Mouse (Mus musculus) retina, postnatal 7 days (tissue): ENCODE data around the gene Mlf2.

Source experiments
- DNase-seq: peaks from one replicate; pipeline ENCODE4 v3.0.0-alpha.2; 2012; ENCODE audit warnings: low read depth, low spot score

The Mlf2 gene

DNA sequence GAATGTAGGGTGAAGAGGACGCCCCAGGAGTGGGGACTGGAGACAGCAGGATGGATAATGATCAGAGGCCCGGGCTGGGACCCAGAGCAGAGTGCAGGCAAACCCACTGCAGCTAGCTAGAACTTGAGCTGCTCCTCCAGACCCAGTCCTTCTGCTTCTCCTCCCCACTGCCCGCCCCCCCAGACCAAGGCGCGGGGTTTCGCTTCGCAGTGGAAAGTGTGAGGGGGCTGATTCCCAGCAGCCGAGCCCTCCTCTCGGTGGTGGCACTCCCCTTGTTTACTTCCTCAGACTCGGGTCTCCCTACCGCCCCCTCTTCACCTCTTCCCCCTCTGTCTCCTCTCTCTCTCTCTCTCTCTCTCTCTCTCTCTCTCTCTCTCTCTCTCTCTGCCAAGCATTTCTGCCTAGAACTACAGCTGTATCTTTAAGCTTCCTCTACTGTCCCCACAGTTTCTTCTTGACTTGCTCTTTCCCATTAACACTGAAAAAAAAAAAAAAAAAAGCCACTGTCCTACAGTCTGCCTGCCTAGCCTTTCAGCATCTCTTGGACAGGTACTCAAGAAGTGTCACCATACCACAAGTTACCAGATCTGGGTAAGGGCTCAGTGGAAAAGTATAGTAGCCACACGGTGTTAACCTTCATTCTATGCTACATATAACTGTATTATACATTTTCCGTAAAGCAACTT lies 19.5 kb upstream of the Mlf2 start, which contains the start of gene Lag3:
Gene Lag3 (minus strand): TSS at position 173 of the 686 bp plus-strand sequence.
- DNase-seq = no peak

DNA sequence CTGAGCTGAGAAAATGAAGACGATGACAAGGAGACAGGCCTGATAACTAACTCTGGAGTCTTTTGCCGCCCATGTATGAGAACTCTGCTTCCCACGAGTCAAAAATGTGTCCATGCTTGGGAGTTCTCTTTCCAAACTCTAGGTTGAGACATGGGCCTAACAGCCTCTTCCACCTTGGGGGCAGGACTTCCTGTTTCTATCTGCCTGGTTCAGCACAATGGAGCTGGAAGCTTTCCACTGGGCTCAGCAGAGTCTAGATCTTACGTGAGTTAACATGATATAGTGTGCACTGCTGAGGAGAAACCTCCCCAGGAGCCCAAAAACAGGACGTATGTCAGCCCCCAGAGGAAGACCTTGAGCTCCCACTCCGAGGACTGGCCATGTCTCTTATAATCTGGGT lies 18.0 kb upstream of the Mlf2 start:
- no peak for DNase-seq

DNA sequence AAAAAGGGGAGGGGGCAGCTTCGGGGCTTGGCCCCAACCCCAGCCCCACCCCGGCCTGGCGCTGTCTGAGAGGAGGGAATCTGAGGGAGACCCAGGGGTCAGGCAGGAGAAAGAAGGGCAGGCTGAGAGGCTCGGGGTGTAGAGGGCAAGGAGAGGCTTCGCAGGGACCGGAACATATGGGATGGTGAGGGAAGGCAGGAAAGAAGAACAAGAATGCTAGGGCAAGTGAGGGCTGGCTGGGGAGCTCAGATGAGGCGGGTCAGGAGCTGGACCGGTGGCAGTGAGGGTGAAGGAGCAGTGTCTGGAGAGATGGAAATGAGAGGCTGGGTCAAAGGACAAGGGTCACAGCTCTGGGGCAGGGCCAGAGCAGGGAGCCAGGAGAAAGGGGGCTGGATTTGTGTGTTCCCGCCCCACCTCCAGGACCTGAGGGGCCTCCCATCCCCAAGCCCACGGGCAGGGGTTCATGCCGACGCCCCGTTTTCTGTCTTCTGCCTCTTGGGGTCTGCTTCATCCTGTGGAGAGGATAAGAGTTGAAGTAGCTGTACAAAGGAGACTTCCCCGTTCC lies 17.4 kb upstream of the Mlf2 start:
- DNase-seq = no peak

DNA sequence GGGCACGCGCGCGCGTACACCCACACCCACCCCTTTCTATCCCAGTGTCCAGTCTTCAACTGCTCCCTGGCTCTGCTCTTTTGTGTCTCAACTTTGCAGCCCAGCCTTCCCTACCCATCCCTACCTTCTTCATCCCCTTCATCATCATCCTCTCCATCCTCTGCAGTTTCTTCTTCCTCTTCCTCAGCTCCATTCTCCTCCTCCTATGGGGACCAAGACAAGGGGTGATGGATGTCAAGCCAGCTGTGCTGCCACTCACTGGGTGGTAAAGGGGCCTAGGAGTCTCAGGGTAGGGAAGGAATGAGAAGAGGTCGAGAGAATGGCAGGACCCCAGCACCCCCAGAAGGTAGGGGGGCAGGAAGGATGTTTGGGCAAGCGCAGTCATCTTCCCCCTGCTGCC lies 16.7 kb upstream of the Mlf2 start:
- no peak for DNase-seq

DNA sequence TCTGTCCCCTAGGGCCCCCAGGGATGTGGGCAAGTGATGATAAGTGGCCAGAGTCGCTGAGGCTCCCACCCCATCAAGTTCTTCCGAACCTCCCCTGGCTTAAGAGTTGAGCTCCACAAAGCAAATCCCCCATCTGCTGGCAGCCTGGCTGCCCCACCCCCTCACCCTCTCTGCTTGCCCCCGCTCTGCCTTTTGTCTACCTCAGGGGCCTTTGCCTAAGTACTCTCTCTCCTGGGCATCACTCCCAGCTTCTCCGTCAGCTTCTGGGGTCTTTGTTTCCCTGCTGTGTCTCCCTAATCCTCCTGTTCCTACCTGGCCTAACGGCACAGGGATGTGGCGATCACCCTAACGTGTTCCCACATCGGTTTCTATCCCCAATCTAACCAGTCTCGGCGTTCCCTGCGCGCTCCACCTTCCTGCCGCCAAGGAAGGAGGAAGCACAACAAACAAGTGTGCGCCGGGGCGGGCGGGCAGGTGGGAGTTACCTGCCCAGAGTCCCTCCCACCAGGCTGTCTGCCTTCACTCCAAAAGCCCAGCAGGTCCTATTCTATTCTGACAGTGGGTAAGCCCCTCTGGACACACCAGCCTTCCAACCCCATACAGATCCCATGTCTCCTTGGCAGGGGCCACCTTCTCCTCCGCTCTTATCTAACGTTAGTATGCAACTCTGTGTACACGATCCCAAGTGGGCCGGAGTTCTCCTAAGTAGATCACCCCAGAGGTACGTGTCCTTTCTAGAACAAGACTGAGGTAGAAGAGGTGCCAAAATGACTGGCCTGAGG lies 15.8 kb upstream of the Mlf2 start:
- no peak for DNase-seq

DNA sequence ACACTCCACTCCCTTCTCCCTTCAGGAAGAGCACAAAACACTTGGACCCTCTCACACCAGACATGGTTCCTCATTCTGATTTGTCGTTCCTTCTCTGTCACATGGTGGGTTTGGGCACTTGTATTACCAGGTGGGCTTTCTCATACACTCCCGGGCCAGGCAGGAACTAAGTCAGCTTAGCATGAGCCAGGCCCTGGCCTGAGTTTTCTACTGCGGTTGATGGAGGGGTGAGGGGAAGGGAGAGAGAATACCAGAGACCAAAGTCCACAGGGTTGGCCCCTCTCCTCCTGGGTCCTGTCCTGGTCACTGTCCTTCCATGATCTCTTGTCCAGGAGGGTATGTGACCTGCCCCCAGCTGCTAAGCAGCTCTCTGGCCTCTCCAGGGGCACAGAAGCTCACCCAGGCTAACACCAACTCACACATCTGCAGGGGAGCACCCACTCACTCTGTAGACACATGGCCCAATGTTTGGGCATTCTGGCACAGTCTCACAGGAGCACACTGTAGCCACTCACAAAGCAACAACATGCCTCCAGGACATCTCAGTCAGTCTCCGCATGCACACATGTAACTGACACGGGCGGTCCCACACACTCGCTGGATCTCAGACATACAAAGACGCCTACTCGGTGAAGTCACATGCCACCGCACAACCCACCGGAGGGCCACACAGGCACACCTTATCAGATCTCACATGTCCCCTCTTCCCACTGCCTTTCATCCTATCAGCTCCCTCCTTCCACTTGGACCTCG lies 15.1 kb upstream of the Mlf2 start:
- no peak for DNase-seq

DNA sequence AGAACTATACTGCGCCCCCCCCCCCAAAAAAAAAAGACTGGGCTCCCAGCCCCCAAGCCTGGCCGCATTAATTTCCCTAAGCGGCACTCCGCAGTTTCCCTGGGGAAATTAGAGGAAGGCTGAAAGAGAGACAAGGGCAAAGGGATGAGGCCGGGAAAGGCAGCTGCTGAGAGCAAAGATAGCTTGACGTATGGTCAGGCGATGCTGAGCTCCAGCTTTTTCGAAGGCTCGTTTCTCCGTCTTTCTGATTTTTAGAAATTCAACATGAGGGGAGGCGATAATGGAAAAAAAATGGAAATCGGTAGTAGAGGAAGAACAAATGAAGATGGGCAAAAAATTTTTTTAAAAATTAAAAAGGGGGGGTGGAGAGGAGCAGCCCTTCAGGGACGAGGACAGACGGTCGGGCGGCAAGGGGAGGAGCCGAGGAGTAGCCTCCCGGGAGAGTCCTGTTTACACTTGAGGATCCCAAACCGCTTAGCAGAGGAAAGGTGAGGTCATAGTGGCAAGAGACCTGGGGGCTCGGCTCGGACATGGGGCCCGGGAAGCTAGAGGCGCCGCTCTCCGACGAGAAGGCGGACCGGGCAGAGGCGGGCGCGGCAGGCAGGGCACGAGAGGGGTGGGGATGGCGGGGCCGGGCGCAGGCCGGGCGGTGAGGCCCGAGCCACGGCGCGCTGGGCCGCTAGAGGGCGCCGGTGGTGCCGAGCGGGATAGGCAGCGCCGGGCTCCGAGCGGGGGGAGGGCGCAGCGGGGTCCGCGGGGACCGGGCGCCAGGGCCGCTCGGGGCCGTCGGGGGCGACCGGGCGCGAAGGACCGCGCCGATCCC lies 14.3 kb upstream of the Mlf2 start:
- DNase-seq = peak; percentile 81

DNA sequence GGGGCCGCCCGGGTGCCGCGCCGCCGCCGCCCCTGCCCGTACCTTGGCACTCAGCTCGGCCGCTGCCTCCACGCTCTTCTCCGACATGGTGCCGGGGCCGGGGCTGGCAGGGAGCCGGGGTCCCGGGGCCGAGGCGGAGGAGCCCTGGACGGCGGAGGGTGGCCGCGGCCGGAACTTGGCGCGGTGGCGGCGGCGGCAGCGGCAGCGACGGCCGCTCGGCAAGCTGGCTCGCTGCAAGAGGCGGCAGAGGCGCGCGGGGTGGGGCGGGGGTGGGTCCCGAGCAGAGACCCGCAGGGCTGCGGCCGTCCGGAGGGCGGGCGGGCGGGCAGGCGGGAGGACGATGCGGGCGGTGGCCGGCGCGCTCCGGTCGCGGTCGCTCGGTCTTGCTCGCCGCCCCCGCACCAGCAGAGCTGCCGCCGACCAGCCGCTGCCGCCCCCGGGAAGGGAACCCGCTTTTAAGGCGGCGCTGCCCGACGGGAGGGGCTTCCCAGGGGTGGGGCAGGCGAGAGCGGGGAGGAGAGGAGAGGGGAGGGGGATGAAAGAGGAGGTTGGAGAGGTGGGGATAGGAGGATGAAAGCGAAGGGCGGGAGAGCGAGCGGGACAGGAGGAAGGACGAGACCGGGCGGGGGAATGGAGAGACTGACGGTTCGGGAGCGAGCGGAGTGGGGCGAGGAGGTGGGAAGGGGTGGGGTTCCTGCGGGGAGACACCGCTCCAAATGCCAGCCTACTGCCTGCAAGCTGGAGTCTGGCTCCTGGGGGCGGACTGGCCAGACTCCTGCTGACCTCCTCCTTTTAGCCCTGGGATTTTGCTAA lies 13.5 kb upstream of the Mlf2 start:
- peak; percentile 82 for DNase-seq

DNA sequence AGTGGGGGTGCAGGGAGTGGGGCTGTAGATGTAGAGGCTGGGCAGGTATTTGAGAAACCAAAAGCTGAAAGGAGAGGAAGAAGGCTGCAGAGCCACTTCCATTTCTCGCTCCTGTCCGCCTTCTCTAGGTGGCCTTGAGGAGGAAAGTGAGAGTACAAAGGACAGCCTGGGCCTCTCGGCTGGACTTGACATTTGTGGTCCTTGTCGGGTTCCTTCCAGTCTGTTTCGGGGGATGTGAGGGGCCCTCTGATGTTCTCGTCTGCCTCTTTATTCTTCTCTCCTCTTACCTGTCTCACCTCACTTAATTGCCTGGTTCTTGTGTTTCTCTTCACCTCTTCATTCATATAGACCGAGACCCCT lies 12.9 kb upstream of the Mlf2 start:
- DNase-seq = no peak

DNA sequence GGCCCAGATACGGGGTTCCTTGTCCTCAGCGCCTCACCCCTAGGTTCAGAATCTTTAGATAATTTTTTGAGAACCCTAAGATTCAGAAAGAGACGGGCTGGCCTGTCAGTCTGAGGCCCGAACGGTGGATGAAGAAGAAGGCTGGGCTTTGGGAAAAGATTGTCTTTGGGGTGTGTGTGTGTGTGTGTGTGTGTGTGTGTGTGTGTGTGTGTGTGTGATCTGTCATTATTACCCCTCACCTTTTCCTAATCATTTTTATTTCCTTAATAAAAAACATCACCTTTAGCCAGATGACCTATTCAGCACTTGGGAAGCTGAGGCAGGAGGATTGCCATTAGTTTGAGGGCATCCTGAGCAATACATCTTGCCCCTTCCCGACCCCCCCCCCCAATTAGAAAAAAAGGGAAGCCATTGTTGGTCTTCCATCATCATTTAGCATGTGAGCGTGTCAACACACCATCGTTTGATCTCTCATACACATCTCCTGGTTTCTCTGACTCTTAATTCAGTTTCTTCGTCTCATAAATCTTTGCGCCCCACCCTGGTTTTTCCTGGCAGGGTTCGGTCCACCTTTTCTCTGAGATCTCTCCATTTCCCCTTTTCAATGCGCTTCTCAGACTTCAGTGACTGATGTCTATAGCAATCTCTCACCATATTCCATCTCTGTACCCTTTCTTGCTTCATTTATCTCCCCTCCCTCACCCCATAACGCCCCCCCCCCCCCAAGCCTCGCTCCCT lies 12.1 kb upstream of the Mlf2 start:
- no peak for DNase-seq

DNA sequence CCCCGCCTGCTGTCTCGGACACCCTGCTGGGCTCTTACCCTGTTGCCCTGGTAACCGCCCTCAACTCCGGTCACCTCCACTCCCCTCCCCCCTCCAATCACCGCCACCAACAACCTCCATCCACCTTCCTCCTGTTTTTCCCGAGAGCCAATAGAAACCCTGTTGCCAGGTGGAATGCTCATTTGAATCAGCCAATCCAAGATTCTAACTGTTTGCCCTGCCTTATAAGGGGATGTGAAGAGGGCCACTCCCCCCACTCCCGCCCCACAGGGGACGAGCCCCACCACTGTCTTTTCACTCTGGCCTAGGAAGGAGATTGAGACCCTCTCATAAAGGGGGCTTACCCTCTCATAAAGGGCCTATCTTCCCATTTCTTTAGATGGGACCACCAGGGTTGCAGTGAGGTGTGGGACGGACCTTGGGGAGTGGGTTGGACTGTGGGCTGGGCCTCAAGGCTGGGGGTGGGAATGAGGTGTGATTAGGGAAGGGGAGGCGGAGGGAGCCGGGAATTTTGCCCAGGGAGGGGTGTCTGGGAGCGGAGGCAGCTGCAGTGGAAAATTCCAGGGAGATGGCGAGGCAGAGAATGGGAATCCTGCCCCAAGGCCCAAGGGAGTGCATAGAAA lies 11.4 kb upstream of the Mlf2 start, which contains the start of gene Ptms:
Gene Ptms (minus strand): TSS at position 409 of the 623 bp plus-strand sequence.
- peak; percentile 79 for DNase-seq

DNA sequence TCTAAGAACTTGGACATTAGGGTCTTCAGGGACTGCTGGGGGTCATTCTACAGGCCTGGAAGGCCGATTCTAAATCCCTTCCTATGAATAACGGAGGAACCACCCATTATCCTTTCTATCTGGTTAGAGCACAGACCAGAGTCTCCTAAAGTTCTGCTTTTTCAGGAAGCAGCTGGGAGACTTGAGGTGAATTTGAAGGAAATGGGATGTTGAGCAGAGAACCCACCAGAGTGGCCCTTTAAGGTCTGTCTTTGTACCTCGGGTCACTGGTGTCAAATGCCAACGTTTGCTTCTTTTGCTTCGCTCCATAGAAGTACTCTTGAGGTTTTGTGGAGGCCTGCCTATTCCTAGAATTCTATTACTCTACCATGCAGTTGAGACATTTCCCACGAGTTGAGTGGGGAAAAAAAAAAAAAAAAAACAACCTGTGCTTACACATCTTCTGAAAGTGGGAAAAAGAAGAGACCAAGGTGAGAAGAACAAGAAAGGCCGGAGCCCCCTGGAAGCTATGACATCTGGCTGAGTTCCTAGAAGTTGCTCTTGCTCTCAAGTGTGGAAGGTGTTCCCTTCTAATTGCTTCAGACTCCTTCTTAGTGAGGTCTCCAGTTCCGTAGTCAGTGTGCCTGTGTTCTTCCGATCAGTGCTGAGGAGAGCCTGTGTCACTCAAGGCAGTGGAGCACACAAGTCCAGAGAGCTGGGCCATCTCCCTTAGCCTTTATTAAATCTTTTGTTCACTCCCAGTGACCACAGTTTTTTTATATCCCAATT lies 10.7 kb upstream of the Mlf2 start:
- DNase-seq = no peak

DNA sequence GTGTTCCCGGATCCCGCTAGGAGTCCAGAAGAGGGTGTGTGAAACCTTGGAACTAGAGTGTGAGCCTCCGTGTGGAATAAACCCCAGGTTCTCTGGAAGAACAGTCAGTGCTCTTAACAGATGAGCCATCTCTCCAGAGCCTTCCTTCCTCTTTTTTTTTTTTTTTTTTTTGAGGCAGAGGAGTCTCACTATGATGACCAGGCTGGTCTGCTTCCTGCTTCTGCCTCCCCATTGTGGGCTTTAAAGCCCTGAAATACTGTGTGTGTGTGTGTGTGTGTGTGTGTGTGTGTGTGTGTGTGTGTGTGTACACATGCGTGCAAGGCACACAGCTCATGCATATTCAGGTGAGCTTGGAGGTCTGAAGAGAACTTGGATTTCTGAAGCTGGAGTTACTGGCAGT lies 9.6 kb upstream of the Mlf2 start:
- no peak for DNase-seq

DNA sequence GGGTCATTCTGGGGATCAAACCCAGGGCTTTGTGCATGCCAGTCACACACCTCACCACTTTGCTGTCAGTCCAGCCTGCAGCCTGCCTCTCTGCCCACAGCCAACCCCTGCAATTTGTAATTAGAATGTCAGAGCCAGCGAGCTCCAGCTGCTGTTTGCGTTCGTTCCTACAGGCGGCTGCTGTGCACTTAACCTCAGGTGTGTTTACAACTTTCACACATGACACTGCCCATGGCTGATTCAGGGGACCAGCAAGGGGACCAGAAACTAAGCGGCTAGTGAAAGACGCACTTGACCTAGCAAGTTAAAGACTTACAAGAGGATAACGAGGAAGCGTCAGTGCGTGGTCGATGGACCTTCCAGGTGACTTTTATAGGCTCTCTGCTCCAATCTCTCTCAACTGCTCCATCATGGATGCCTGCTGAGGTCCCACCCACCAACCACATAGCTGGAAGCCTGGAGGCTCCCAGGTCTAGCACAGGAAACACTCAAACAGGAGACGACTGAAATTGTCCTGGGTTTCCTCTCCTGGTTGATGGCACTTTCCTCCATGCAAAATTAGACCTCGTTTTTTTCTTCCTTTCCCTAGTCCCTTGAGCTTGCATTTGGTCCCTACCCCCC lies 5.9 kb upstream of the Mlf2 start:
- no peak for DNase-seq

DNA sequence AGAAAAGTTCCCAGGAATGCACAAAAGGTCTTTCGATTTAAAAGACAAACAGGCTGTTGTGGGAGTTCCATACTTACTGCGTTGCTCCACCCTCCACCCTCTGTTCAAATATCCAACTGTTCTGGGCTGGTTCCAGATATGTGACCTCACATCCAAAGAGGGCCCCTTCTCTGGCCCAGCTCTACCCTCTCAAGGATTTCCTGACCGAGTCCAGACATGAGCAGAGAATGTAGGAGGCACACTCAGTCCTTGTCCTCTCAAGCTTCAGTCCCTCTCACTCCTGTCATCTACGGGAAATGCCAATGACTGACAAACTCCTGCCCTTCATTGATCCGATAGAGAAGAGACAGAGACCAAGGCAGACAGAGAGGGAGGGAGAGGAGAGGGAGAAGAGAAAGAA lies 5.2 kb upstream of the Mlf2 start:
- DNase-seq = no peak

DNA sequence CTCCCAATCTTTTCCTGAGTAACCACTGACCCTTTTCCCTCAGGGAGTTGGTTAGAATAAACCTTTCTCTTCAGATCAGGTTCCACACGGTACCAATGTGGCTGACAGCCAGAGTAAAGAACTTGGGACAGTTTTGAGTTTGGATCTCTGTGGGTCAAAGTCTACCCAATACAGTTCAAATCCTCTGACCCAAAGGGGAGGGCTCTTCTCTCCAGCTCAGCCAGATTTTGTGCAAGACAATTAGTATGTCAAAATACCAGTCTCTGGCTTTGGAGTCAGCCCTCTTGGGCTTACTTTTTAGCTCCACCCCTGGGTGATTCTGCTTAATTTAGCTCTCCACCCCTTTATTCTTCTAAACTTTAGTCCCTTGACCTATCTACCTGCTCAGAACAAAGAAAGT lies 955 bp upstream of the Mlf2 start:
- no peak for DNase-seq

DNA sequence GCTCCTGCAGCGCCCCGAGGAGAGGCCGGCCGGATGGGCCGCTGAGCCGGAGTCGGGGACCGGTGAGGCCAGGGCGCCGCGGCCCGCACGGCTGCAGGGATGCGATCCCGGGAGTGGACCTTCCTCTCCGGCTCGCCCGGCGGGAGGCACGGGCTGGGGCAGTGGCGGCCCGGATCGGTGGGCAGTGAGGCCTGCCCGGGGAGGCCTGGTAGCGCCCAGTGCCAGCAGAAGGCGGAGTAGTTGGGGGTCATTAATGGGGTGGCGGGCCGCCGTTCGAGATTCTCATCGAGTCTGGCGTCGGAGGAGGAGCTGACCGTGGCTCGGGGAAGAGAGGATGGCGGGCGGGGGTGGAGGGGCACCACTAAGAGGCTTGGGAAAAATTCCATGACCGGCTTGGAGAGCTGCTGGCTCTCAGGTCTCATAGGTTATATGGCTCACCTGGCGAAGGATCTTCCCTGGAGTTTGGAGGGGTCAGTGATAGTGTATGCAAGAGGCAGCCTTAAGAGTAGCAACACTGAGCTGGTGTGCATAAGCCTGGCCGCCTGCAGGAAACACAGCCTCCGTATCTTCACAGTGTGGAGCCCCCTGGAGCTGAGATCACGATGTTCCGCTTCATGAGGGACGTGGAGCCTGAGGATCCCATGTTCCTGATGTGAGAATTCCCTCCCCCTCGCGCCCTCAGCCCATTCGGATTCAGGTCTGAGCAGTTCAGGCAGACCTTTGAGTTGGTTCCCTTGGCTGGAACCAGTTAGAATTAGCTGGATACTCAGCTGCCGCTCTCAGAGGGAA lies 533 bp downstream of the Mlf2 start:
- peak; percentile 52 for DNase-seq
